Mouse (Mus musculus) central nervous system, embryonic 14 days (tissue): ENCODE data around the gene Ifna13. TPM values are rescaled to one million over a fixed set of nuclear protein-coding genes. Genes with fewer than 3 reads are reported as not detected.

Source experiments
- polyA plus RNA-seq: library from polyadenylated mRNA; depleted of rRNA; stranded (reverse); fragments of >200 nt; gene quantifications from 2 replicates; pipeline ENCODE4 v1.2.3, GENCODE M21; 2012; rRNA removed

The Ifna13 gene
- not detected in 2 replicates for polyA plus RNA-seq

GRCm38 (mm10) chr4:88644359-88644758 lies at the start of gene Ifna13:
TSS of gene Ifna13 (minus strand) at chr4:88644459.

GRCm38 (mm10) chr4:88691259-88691658 lies 47.0 kb upstream of the Ifna13 start, which contains the start of gene Ifnab:
TSS of gene Ifnab (minus strand) at chr4:88691359.

GRCm38 (mm10) chr4:88683812-88684211 lies 39.6 kb upstream of the Ifna13 start, which contains the start of gene Ifna2:
TSS of gene Ifna2 (minus strand) at chr4:88683912.

GRCm38 (mm10) chr4:88676824-88677223 lies 32.6 kb upstream of the Ifna13 start, which contains the start of gene Ifna16:
TSS of gene Ifna16 (minus strand) at chr4:88676924.

GRCm38 (mm10) chr4:88634311-88634710 lies 9.9 kb downstream of the Ifna13 start, which contains the start of gene C87499:
TSS of gene C87499 (minus strand) at chr4:88634411.

GRCm38 (mm10) chr4:88603276-88603675 lies 41.0 kb downstream of the Ifna13 start, which contains the start of gene Ifna12:
TSS of gene Ifna12 (minus strand) at chr4:88603376.

Other genes with a start within 250 kb of the Ifna13 start
- 1.3 and 1.8 TPM in 2 replicates for gene Hacd4, start 205.5 kb downstream of the Ifna13 start, polyA plus RNA-seq
- gene Ifnb1, start 121.7 kb downstream of the Ifna13 start, polyA plus RNA-seq = not detected in 2 replicates
- gene Ifna15, start 86.2 kb downstream of the Ifna13 start, polyA plus RNA-seq = not detected in 2 replicates
- not detected in 2 replicates for gene Ifna14, start 72.7 kb downstream of the Ifna13 start, polyA plus RNA-seq
- gene Ifna9, start 52.1 kb downstream of the Ifna13 start, polyA plus RNA-seq = not detected in 2 replicates
- not detected in 2 replicates for gene Ifna12, start 41.1 kb downstream of the Ifna13 start, polyA plus RNA-seq
- gene C87499, start 10.0 kb downstream of the Ifna13 start, polyA plus RNA-seq = not detected in 2 replicates
- not detected in 2 replicates for gene Ifna16, start 32.5 kb upstream of the Ifna13 start, polyA plus RNA-seq
- gene Ifna2, start 39.5 kb upstream of the Ifna13 start, polyA plus RNA-seq = not detected in 2 replicates
- not detected in 2 replicates for gene Ifnab, start 46.9 kb upstream of the Ifna13 start, polyA plus RNA-seq
- 1.2 and 1.6 TPM in 2 replicates for gene Gm26566, start 77.3 kb upstream of the Ifna13 start, polyA plus RNA-seq
- 43.1 and 44.2 TPM in 2 replicates for gene Klhl9, start 78.0 kb upstream of the Ifna13 start, polyA plus RNA-seq
- gene Gm13271, start 110.4 kb upstream of the Ifna13 start, polyA plus RNA-seq = not detected in 2 replicates
- gene Gm13283, start 115.7 kb upstream of the Ifna13 start, polyA plus RNA-seq = 0.06 TPM in 1 of 2 replicates, not detected in the other
- not detected in 2 replicates for gene Gm13290, start 129.4 kb upstream of the Ifna13 start, polyA plus RNA-seq
- gene Gm13289, start 132.5 kb upstream of the Ifna13 start, polyA plus RNA-seq = not detected in 2 replicates
- gene Gm13272, start 135.4 kb upstream of the Ifna13 start, polyA plus RNA-seq = not detected in 2 replicates
- gene Ifnz, start 137.7 kb upstream of the Ifna13 start, polyA plus RNA-seq = not detected in 2 replicates
- not detected in 2 replicates for gene Gm13276, start 141.2 kb upstream of the Ifna13 start, polyA plus RNA-seq
- gene Gm13277, start 144.2 kb upstream of the Ifna13 start, polyA plus RNA-seq = not detected in 2 replicates
- gene Gm13278, start 147.1 kb upstream of the Ifna13 start, polyA plus RNA-seq = not detected in 2 replicates
- not detected in 2 replicates for gene Gm13275, start 150.0 kb upstream of the Ifna13 start, polyA plus RNA-seq
- not detected in 2 replicates for gene Gm13279, start 152.9 kb upstream of the Ifna13 start, polyA plus RNA-seq
- not detected in 2 replicates for gene Gm13285, start 155.2 kb upstream of the Ifna13 start, polyA plus RNA-seq
- gene Gm13287, start 158.8 kb upstream of the Ifna13 start, polyA plus RNA-seq = not detected in 2 replicates
- 0.01 TPM in 1 of 2 replicates, not detected in the other for gene Gm13288, start 161.1 kb upstream of the Ifna13 start, polyA plus RNA-seq
- not detected in 2 replicates for gene Ifna7, start 171.8 kb upstream of the Ifna13 start, polyA plus RNA-seq
- gene Ifna11, start 175.5 kb upstream of the Ifna13 start, polyA plus RNA-seq = not detected in 2 replicates
- not detected in 2 replicates for gene Ifna6, start 183.0 kb upstream of the Ifna13 start, polyA plus RNA-seq
- not detected in 2 replicates for gene Ifna5, start 191.1 kb upstream of the Ifna13 start, polyA plus RNA-seq
- gene Ifna4, start 197.4 kb upstream of the Ifna13 start, polyA plus RNA-seq = not detected in 2 replicates
- not detected in 2 replicates for gene Ifna1, start 205.6 kb upstream of the Ifna13 start, polyA plus RNA-seq
- gene Ifne, start 235.7 kb upstream of the Ifna13 start, polyA plus RNA-seq = not detected in 2 replicates